Mouse (Mus musculus): ENCODE measurements around the gene Gm28778. TPM values are rescaled to one million over a fixed set of nuclear protein-coding genes. Genes with fewer than 3 reads are reported as not detected.
A peak's percentile ranks its signal among the peaks of the same experiment; 100 is the strongest.
"Not testable (repeated sequence)": the region's sequence is repeated elsewhere in the genome, so short reads cannot be mapped to it uniquely, and the experiment has no call there.

Gm28778 gene
- polyA plus RNA-seq (2012; rRNA removed): not detected in 2 replicates

GRCm38 (mm10) chr1:53296581-53297383 lies at the start of gene Gm28778, which contains the start of the genes Pms1 and Ormdl1:
Gm28778 (plus strand) TSS chr1:53297111.
Pms1 (minus strand) TSS chr1:53297018.
Ormdl1 (plus strand) TSS chr1:53297095.
- DNase-seq (ENCODE audit: extremely low spot score in 1 of 2, low spot score in 1 of 2): peak; percentile 85 to 96

GRCm38 (mm10) chr1:53264958-53265612 lies 31.8 kb upstream of the Gm28778 start:
- DNase-seq (ENCODE audit: extremely low spot score in 1 of 2, low spot score in 1 of 2): not testable (repeated sequence)

- DNase-seq (ENCODE audit: extremely low spot score in 1 of 2, low spot score in 1 of 2): no peak
Observed at GRCm38 (mm10) chr1:53269901-53270300, 27.0 kb upstream of the Gm28778 start.

- DNase-seq (ENCODE audit: extremely low spot score in 1 of 2, low spot score in 1 of 2): peak; percentile 7 to 66
Observed at GRCm38 (mm10) chr1:53272646-53273045, 24.3 kb upstream of the Gm28778 start.

GRCm38 (mm10) chr1:53291197-53291596 lies 5.7 kb upstream of the Gm28778 start:
- DNase-seq (ENCODE audit: extremely low spot score in 1 of 2, low spot score in 1 of 2): no peak

GRCm38 (mm10) chr1:53300506-53300905 lies 3.6 kb downstream of the Gm28778 start:
- no peak for DNase-seq (ENCODE audit: extremely low spot score in 1 of 2, low spot score in 1 of 2)

- DNase-seq (ENCODE audit: extremely low spot score in 1 of 2, low spot score in 1 of 2): peak; percentile 71 to 88
Observed at GRCm38 (mm10) chr1:53312989-53313967, 16.4 kb downstream of the Gm28778 start, which contains the start of gene Osgepl1. Osgepl1 (plus strand) TSS chr1:53313624.

GRCm38 (mm10) chr1:53321662-53322344 lies 24.9 kb downstream of the Gm28778 start:
- no peak for DNase-seq (ENCODE audit: extremely low spot score in 1 of 2, low spot score in 1 of 2)

GRCm38 (mm10) chr1:53323254-53323653 lies 26.3 kb downstream of the Gm28778 start:
- no peak for DNase-seq (ENCODE audit: extremely low spot score in 1 of 2, low spot score in 1 of 2)

GRCm38 (mm10) chr1:53324277-53324676 lies 27.4 kb downstream of the Gm28778 start:
- no peak for DNase-seq (ENCODE audit: extremely low spot score in 1 of 2, low spot score in 1 of 2)

- DNase-seq (ENCODE audit: extremely low spot score in 1 of 2, low spot score in 1 of 2): no peak
Observed at GRCm38 (mm10) chr1:53324827-53325494, 28.1 kb downstream of the Gm28778 start.

GRCm38 (mm10) chr1:53333527-53333926 lies 36.6 kb downstream of the Gm28778 start:
- not testable (repeated sequence) for DNase-seq (ENCODE audit: extremely low spot score in 1 of 2, low spot score in 1 of 2)

GRCm38 (mm10) chr1:53335465-53335864 lies 38.6 kb downstream of the Gm28778 start:
- DNase-seq (ENCODE audit: extremely low spot score in 1 of 2, low spot score in 1 of 2): no peak

GRCm38 (mm10) chr1:53337403-53337802 lies 40.5 kb downstream of the Gm28778 start:
- DNase-seq (ENCODE audit: extremely low spot score in 1 of 2, low spot score in 1 of 2): not testable (repeated sequence)

GRCm38 (mm10) chr1:53341071-53341470 lies 44.2 kb downstream of the Gm28778 start:
- no peak for DNase-seq (ENCODE audit: extremely low spot score in 1 of 2, low spot score in 1 of 2)

GRCm38 (mm10) chr1:53352327-53353261 lies 55.7 kb downstream of the Gm28778 start, which contains the start of the genes Asdurf, Gm28551 and Asnsd1:
Asdurf (minus strand) TSS chr1:53352619.
Gm28551 (minus strand) TSS chr1:53352667.
Asnsd1 (minus strand) TSS chr1:53352752.
- peak; percentile 91 to 98 for DNase-seq (ENCODE audit: extremely low spot score in 1 of 2, low spot score in 1 of 2)

- DNase-seq (ENCODE audit: extremely low spot score in 1 of 2, low spot score in 1 of 2): no peak
Observed at GRCm38 (mm10) chr1:53358988-53359387, 62.1 kb downstream of the Gm28778 start.
